Comparison of ENCODE assay signal across 18 mouse cellular contexts in the genomic region with DNA sequence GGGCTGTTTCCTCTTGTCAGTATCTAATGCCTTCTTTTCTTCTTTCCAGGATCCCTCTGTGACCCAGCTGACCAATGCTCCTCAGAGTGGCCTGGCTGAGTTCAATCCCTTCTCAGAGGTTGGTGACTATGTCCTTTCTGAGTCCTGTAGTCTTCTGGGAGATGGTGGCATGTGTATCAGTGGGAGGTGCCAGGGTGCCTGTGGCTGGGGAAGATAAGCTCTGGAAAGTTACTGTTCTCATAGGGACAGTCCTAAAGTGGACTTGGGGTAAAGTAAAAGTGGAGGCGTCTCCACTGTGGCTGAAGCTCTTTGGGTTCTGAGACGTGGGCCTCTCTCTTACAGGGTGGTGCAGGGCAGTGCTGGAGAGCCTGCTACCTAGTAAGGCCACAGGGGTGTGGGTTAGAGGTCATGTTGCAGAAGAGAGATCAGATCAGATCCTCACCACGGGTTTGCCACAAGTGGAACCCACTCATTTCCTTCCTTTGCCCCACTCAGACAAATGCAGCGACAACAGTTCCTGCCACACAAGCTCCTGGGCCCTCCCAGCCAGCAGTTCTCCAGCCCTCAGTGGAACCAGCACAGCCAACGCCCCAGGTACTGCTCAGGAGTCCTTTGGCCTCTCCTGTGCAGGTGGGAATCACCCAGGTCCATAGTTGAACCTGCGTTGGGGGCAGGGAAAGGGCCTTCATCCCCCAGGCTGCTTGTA. TPM values are rescaled to one million over a fixed set of nuclear protein-coding genes. Genes with fewer than 3 reads are reported as not detected.
A peak's percentile ranks its signal among the peaks of the same experiment; 100 is the strongest.
DNase-seq lines count a peak whose midpoint lies in the region; ATAC-seq lines count a peak whose summit lies in the region.
"Had no signal": no experiment of that assay in that cellular context is flagged by ENCODE, and none has a peak within 500 bp of the region (broad histone marks: within the 10 kb centered on the region; RNA-seq: fewer than 3 reads in every experiment).

No protein-coding gene starts in this region.

- no peak overlapping the region for H3K4me3 ChIP-seq in liver, embryonic 16.5 days (ENCODE audit: low read depth, low read length)
- H3K4me3 ChIP-seq: lung, embryonic 15.5 days; neural tube, embryonic 12.5 days; stomach, embryonic 15.5 days had no signal

- peak overlapping the region; percentile 38 for H3K9ac ChIP-seq in liver, embryonic 16.5 days (ENCODE audit: low read depth, low read length)
- H3K9ac ChIP-seq: lung, embryonic 15.5 days; neural tube, embryonic 12.5 days; stomach, embryonic 15.5 days had no signal

- no peaks in the 10 kb centered on the region for H3K27me3 ChIP-seq in liver, embryonic 16.5 days (ENCODE audit: control insufficient read depth, insufficient read depth, low read depth, low read length)
- H3K27me3 ChIP-seq: lung, embryonic 15.5 days; neural tube, embryonic 12.5 days; stomach, embryonic 15.5 days had no signal

- H3K36me3 ChIP-seq in liver, embryonic 16.5 days (ENCODE audit: control insufficient read depth, insufficient read depth): peaks cover 16% of the 10 kb centered on the region

- peak; percentile 53 for DNase-seq in lung, postnatal 36 days
- DNase-seq in lung, postnatal 4 days: no peak
- DNase-seq in layer of hippocampus, postnatal 14 days (ENCODE audit: low spot score in 2 of 2): no peak
- no peak for DNase-seq in cerebellum, postnatal 25 days
- no peak for DNase-seq in spleen, adult 12 weeks (ENCODE audit: low spot score)
- DNase-seq: adrenal gland, postnatal 25 days; cerebellum, adult 11-12 months; gastrocnemius, postnatal 14 days; kidney, postnatal 10 days; midbrain, embryonic 14.5 days had no signal

- 25% methylated on average over 6 of the region's 6 CpGs for WGBS in liver, embryonic 16.5 days (ENCODE audit: insufficient replicate concordance)

- ATAC-seq in granulocyte monocyte progenitor cell, adult 5-6 weeks (replicated peaks; ENCODE audit: poor library complexity, severe bottlenecking): peak; percentile 33
- peak; percentile 86 for ATAC-seq in liver, embryonic 16.5 days (ENCODE audit: low read depth)
- ATAC-seq: hindbrain, postnatal 0 days had no signal

- peaks cover 14% of the 10 kb centered on the region for H3K4me1 ChIP-seq in liver, embryonic 16.5 days (ENCODE audit: control insufficient read depth, low read depth, low read length)
- H3K4me1 ChIP-seq: lung, embryonic 15.5 days; neural tube, embryonic 12.5 days; stomach, embryonic 15.5 days had no signal

- peak overlapping the region; percentile 34 for H3K4me2 ChIP-seq in liver, embryonic 16.5 days (ENCODE audit: low read depth, low read length)
- H3K4me2 ChIP-seq: lung, embryonic 15.5 days; neural tube, embryonic 12.5 days; stomach, embryonic 15.5 days had no signal

- peak overlapping the region; percentile 58 for H3K27ac ChIP-seq in liver, embryonic 16.5 days (ENCODE audit: low read length)
- H3K27ac ChIP-seq: hindbrain, postnatal 0 days; lung, embryonic 15.5 days; neural tube, embryonic 12.5 days; stomach, embryonic 15.5 days had no signal

- H3K9me3 ChIP-seq in liver, embryonic 16.5 days (replicated peaks; ENCODE audit: control insufficient read depth, low read length): no peaks in the 10 kb centered on the region
- H3K9me3 ChIP-seq: lung, embryonic 15.5 days; neural tube, embryonic 12.5 days; stomach, embryonic 15.5 days had no signal

RNA-seq across cellular contexts. Expression of gene Ulk3, which starts 12.0 kb away (rescaled TPM):
- total RNA-seq in granulocyte monocyte progenitor cell, adult 5-6 weeks (2014; fragmentation: Nextera tagmentation): 9.9 and 12.9 TPM in 2 replicates
- 3.1 and 6.0 TPM in 2 replicates for total RNA-seq in granulocyte monocyte progenitor cell, adult 5-6 weeks (2017)
- 5.2 and 5.5 TPM in 2 replicates for polyA plus RNA-seq in liver, embryonic 16.5 days (2015; fragmentation: Nextera tagmentation; extraction: Ambion mirVana)
- 10 to 100 TPM; 24.1 to 24.5 TPM for total RNA-seq in layer of hippocampus, postnatal 14 days (2021)

RNA-seq across cellular contexts. Expression of gene Scamp2, which starts 16.6 kb away (rescaled TPM):
- total RNA-seq in granulocyte monocyte progenitor cell, adult 5-6 weeks (2014; fragmentation: Nextera tagmentation): 66.9 and 68.5 TPM in 2 replicates
- 26.8 and 38.2 TPM in 2 replicates for total RNA-seq in granulocyte monocyte progenitor cell, adult 5-6 weeks (2017)
- polyA plus RNA-seq in liver, embryonic 16.5 days (2015; fragmentation: Nextera tagmentation; extraction: Ambion mirVana): 23.6 and 26.2 TPM in 2 replicates
- total RNA-seq in layer of hippocampus, postnatal 14 days (2021): 10 to 100 TPM; 26.6 to 28.0 TPM

RNA-seq across cellular contexts. Expression of gene Mpi, which starts 24.7 kb away (rescaled TPM):
- 10.8 and 23.1 TPM in 2 replicates for total RNA-seq in granulocyte monocyte progenitor cell, adult 5-6 weeks (2014; fragmentation: Nextera tagmentation)
- 13.9 and 17.8 TPM in 2 replicates for total RNA-seq in granulocyte monocyte progenitor cell, adult 5-6 weeks (2017)
- 9.9 and 12.3 TPM in 2 replicates for polyA plus RNA-seq in liver, embryonic 16.5 days (2015; fragmentation: Nextera tagmentation; extraction: Ambion mirVana)
- 10 to 100 TPM; 71.3 to 78.8 TPM for total RNA-seq in layer of hippocampus, postnatal 14 days (2021)

RNA-seq across cellular contexts. Expression of gene Cplx3, which starts 28.8 kb away (rescaled TPM):
- total RNA-seq in granulocyte monocyte progenitor cell, adult 5-6 weeks (2014; fragmentation: Nextera tagmentation): not detected in 2 replicates
- not detected in 2 replicates for total RNA-seq in granulocyte monocyte progenitor cell, adult 5-6 weeks (2017)
- not detected in 2 replicates for polyA plus RNA-seq in liver, embryonic 16.5 days (2015; fragmentation: Nextera tagmentation; extraction: Ambion mirVana)
- 1 to 10 TPM; 2.4 to 3.2 TPM for total RNA-seq in layer of hippocampus, postnatal 14 days (2021)
- total RNA-seq: adrenal gland, postnatal 25 days; gastrocnemius, postnatal 14 days; MEL had no signal
- polyA plus RNA-seq: lung, embryonic 15.5 days; neural tube, embryonic 12.5 days; stomach, embryonic 15.5 days; urinary bladder, adult 2 months had no signal

RNA-seq across cellular contexts. Expression of gene Fam219b, which starts 40.0 kb away (rescaled TPM):
- 7.3 and 7.5 TPM in 2 replicates for total RNA-seq in granulocyte monocyte progenitor cell, adult 5-6 weeks (2014; fragmentation: Nextera tagmentation)
- total RNA-seq in granulocyte monocyte progenitor cell, adult 5-6 weeks (2017): 11.4 and 12.6 TPM in 2 replicates
- polyA plus RNA-seq in liver, embryonic 16.5 days (2015; fragmentation: Nextera tagmentation; extraction: Ambion mirVana): 5.3 and 5.7 TPM in 2 replicates
- total RNA-seq in layer of hippocampus, postnatal 14 days (2021): 10 to 100 TPM; 20.9 to 23.4 TPM
